Mouse (Mus musculus) right cerebral cortex, adult 18-20 months (tissue): Measurements from ENCODE around the gene Magi2.
"Not testable (repeated sequence)": the region's sequence is repeated elsewhere in the genome, so short reads cannot be mapped to it uniquely, and the experiment has no call there.

Experiments
- DNase-seq: peaks from one replicate; pipeline ENCODE4 v3.0.0; 2022; ENCODE audit warnings: mixed read lengths

The Magi2 gene

DNA sequence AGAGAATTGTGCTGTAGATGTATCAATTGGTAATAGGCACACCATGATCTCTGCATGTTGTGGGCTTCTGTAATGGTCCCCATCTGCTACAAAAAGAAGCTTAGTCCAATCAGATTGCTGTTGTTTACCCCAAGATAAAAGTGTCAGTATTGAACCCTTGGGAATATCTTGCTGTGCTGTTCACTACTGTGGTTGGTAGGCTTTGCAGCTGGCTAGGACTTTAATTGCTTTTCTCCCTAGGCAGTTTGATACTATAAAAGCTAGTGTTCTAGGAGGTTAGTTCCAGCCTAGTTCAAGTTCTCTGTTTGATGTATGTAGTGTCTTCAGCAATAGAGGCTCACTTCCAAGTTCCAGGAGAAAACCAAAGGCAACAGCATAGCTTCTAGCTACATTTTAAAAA lies 1188.5 kb downstream of the Magi2 start:
- no peak for DNase-seq

DNA sequence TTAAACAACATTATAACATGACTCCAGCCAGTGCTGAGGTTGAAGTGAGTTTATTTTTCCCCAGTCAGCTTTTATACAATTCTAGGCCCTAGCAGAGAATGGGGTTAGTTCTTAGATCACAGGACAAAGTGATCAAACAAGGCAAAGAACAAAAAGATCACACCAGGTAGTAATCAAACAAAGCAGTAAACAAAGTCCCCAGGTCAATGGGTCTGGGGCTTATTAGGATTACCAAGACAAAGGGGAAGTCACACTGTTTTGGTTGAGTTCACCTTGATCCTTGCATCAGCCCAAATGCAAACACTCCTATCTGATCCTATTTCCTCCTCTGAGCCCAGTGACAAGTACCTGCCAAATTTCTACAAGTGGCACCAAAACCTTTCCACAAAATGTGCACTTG lies 1190.5 kb downstream of the Magi2 start:
- DNase-seq = no peak

GRCm38 (mm10) chr5:20432148-20432813 lies 1205.4 kb downstream of the Magi2 start:
- DNase-seq = no peak

- DNase-seq = peak; percentile 54
Observed at GRCm38 (mm10) chr5:20446471-20447174, 1219.8 kb downstream of the Magi2 start.

- DNase-seq = no peak
Observed at GRCm38 (mm10) chr5:20456106-20456505, 1229.3 kb downstream of the Magi2 start.

GRCm38 (mm10) chr5:20457742-20458510 lies 1231.1 kb downstream of the Magi2 start:
- DNase-seq = no peak

DNA sequence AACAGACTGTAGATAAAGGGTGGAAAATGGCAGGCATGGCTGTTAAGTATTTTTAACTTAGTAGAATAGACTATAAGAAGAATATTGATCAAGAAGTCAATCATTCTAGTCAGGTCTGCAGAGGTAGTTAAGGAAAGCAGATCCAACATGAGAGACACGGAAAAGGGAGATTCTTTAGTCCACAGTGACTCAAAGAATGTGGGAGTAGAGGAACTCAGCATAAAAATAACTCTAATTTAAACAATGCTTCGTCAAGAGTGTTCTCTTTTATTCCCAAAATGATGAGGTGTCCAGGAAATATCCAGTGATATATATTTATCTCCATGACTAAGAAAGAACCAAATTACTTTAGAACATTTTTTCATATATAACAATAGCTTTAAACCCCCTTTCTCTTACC lies 1234.9 kb downstream of the Magi2 start:
- no peak for DNase-seq

- peak; percentile 57 for DNase-seq
Observed at GRCm38 (mm10) chr5:20462376-20462775, 1235.5 kb downstream of the Magi2 start.

- DNase-seq = no peak
Observed at GRCm38 (mm10) chr5:20469721-20470120, 1242.9 kb downstream of the Magi2 start.

DNA sequence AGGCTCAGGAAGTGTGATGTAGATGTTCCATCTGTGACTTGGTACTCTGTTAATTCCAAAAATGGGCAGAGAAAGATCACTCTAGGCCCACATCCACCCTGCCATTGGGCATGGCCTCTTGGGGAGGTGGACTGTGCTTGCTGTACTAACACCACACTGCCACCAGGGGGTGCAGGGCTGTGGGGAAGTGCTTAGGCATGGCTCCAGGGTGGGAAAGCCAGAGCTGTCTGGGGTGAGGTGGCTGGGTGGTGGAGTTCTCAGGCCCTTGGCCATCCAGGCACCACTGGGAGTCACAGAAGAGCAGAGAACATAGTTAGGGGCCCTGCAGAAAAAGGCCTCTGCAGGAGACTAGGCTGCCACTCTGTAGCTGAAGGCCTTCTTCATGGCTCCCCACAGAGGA lies 1243.6 kb downstream of the Magi2 start:
- no peak for DNase-seq

GRCm38 (mm10) chr5:20484505-20484904 lies 1257.7 kb downstream of the Magi2 start:
- no peak for DNase-seq

GRCm38 (mm10) chr5:20491911-20492310 lies 1265.1 kb downstream of the Magi2 start:
- no peak for DNase-seq

- peak; percentile 75 for DNase-seq
Observed at GRCm38 (mm10) chr5:20492679-20493078, 1265.8 kb downstream of the Magi2 start.

GRCm38 (mm10) chr5:20494010-20494409 lies 1267.2 kb downstream of the Magi2 start:
- DNase-seq = peak; percentile 72

DNA sequence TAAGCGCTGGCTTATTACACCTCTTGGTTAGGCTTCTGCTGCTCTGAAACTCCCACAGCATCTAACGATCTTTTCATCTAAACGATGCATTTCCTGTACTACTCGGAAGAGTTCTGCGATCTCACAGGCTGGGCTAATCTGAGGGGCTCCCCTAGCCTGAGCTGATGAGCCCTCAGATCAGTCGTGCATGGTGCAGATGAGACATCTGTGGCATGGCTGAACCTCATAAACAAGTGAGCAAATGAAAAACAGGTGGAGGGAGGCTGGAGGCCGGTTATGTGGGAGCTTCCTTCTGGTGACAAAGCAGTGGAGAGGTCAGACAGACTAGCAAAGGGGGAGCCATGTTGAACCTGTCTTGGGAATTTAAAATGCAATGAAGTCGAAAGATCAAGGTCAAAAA lies 1270.1 kb downstream of the Magi2 start:
- DNase-seq = no peak

GRCm38 (mm10) chr5:20499031-20499600 lies 1272.3 kb downstream of the Magi2 start:
- no peak for DNase-seq

DNA sequence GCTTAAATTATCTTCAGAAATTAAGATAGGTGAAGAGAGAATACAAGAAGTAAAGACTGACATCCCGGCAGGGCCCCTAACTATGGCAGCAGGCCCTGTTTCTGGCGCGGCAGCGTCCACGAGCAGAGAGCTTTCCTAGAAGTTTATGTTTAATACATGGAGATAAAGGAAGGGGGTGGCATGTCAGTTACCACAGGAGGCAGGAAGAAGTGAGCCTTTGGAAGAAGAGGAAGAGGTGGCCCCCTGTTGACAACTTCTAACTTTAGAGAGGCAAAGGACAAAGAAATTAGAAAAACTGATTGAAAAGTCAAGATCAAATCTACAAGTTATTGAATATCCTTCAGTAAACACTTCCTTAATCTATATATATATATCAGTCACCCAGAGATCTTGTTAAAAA lies 1281.8 kb downstream of the Magi2 start:
- DNase-seq = no peak

GRCm38 (mm10) chr5:20509606-20510005 lies 1282.8 kb downstream of the Magi2 start:
- DNase-seq = no peak

GRCm38 (mm10) chr5:20512377-20513126 lies 1285.7 kb downstream of the Magi2 start:
- no peak for DNase-seq

DNA sequence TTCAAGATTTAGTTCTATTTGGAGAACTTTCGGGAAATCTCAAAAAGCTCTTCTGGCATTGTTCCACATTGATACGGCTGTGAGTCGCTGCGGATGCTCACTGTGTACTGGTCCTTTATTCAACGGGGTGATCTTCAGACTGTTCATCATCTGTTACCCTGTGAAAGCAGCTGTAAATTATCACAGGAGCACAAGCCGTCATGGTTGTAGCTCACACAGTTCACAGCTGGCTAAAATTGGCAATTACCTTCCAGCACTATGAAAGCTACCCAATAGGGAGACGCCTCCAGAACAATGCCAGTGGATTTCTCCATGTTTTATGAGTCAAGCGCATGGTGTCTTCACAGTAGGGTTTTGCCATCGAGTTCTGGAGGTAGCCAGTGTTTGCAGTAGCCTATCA lies 1294.8 kb downstream of the Magi2 start:
- DNase-seq = no peak

- DNase-seq = no peak
Observed at GRCm38 (mm10) chr5:20522047-20522446, 1295.2 kb downstream of the Magi2 start.

DNA sequence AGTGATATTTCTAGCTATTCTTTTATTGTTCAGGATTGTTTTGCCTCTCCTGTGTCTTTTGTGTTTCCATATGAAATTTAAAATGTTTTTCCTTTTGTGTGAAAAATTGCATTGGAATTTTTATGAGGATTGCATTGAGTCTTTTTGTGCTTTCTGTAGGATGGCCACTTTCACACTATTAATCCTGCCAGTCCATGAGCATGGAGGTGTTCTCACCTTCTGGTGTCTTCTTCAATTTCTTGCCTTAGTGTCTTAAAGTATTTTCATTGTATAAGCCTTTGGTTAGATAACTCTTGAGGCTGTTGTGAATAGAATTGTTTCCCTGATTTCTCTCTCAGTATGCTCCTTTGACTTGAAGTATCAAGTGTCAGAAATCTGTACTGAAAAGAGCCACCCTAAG lies 1296.9 kb downstream of the Magi2 start:
- no peak for DNase-seq

DNA sequence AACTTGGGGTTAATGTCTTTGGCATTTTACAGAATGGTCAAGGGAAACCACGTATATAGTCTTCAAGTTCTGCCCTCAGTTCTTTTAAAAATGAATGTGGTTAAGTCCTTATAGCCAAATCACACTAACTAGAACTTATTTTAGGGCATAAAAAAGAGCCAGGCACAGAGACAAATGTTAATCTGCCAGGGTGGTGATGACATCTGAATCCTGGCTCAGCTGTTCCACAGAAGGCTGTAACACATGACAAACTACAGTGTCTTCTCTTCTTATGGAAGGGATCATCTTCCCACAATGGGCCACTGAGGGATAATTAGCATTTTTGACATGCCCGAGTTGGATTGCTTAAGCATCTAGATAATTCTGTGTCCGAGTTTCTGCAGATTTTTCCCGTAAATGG lies 1299.8 kb downstream of the Magi2 start:
- DNase-seq = not testable (repeated sequence)
